Mouse (Mus musculus) gastrocnemius, postnatal 4 days (tissue): ENCODE data around the gene Aldh1l1. TPM values are rescaled to one million over a fixed set of nuclear protein-coding genes. Genes with fewer than 3 reads are reported as not detected.

Source experiments
- total RNA-seq, 2 experiments: library from RNA; stranded (reverse); gene quantifications; 2 replicates each; pipeline ENCODE4 v1.2.3; 2021

Aldh1l1 gene
- total RNA-seq, 2 experiments from 2014 or later: 2.2 to 2.9 TPM

Other genes starting within 250 kb of the Aldh1l1 start
- not detected for gene Vmn1r54, start 240.1 kb upstream of the Aldh1l1 start, total RNA-seq
- gene BC048671, start 185.2 kb upstream of the Aldh1l1 start, total RNA-seq: not detected
- gene Chst13, start 161.2 kb upstream of the Aldh1l1 start, total RNA-seq: not detected
- under 1 TPM; 0.07 to 0.57 TPM for gene Uroc1, start 153.1 kb upstream of the Aldh1l1 start, total RNA-seq
- 10 to 100 TPM; 18.8 to 21.7 TPM for gene Zxdc, start 116.9 kb upstream of the Aldh1l1 start, total RNA-seq
- gene Cfap100, start 57.6 kb upstream of the Aldh1l1 start, total RNA-seq: under 1 TPM; 0.26 to 0.37 TPM
- gene Klf15, start 23.9 kb upstream of the Aldh1l1 start, total RNA-seq: 1 to 10 TPM; 6.3 to 6.7 TPM
- 10 to 100 TPM; 21.6 to 25.0 TPM for gene Slc41a3, start 118.3 kb downstream of the Aldh1l1 start, total RNA-seq